Mouse (Mus musculus): ENCODE results near the gene Trhde.

DNA sequence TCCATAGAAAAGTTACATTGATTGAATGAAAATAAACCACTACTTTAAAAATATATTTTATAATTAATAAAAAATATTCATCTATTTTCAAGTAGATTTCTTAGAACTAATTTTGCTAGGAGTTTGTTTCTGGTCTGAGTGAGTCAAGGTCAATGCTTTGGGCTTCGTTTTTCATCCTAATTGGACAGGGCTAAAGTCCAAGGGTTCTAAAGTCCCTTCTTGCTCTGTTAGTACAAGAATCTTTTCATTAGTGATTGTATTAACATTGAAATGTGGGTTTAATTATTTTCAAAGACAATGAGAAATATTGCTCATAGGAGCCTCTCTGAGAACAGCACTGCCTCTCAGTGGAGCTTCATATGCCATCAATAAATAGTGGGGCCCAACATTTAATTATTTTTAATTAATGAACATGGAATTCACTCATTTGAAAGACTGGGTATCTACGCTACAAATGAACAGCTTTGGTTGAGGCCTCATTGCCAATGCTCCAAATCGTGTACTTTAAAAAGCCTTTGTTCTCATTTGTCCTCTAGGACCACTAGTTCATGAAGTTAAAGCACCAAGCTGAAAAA lies 383.1 kb downstream of the Trhde start:
- TF ChIP-seq POLR2A (IDR thresholded peaks at IDR 0.05; ENCODE audit: low read depth, low read length) (no peak), CTCF (conservative IDR thresholded peaks at IDR 0.05; ENCODE audit: insufficient read depth, insufficient read length, low read depth, low read length) (no peak)

Data from kidney, adult 2 months (tissue).